Mouse (Mus musculus): ENCODE measurements around the gene Nphp1.

DNA sequence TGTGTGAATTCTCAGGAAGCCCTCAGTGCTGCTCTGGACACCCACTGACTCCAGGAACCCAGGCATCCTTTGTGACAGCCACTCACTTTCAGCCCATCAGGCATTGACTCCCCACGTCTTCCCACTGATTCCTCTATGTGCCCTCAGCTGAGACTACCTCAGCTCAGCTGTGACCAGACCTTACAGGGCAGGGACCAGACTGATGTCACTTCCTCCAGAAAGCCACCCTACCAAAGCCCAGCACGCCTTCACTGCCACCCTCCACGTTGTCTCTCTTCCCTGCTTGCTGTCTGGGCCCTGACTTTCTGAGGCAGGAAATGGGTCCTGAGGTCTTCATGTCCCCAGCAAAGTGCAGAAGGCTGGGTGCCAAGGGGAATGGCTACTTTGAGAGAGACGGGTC, 65.5 kb downstream of the Nphp1 start:
- TF ChIP-seq KAT2A (conservative IDR thresholded peaks at IDR 0.05; ENCODE audit: low read depth, low read length) = no peak
- TF ChIP-seq MAZ (IDR thresholded peaks at IDR 0.05; ENCODE audit: low read depth, low read length) = no peak
- TF ChIP-seq CTCF (IDR thresholded peaks at IDR 0.05 in 2 of 3, conservative IDR thresholded peaks at IDR 0.05 in 1 of 3; ENCODE audit: control insufficient read depth in 1 of 3, insufficient read depth in 1 of 3, low read depth in 2 of 3, low read length in 3 of 3, poor library complexity in 1 of 3, severe bottlenecking in 1 of 3) = no peak
- TF ChIP-seq POLR2A (IDR thresholded peaks at IDR 0.05; ENCODE audit: control insufficient read depth in 1 of 2, insufficient read depth in 1 of 2, low read depth in 1 of 2, low read length in 2 of 2, poor library complexity in 1 of 2) = no peak
- no peak for TF ChIP-seq TCF12 (IDR thresholded peaks at IDR 0.05; ENCODE audit: low read depth, low read length)

Measured in MEL (cell line).